Mouse (Mus musculus): Measurements from ENCODE around the gene Hoxb2. TPM values are rescaled to one million over a fixed set of nuclear protein-coding genes. Genes with fewer than 3 reads are reported as not detected.

Gene Hoxb2
- polyA plus RNA-seq, 1 experiment from 2014 or later, result 7.5 TPM

DNA sequence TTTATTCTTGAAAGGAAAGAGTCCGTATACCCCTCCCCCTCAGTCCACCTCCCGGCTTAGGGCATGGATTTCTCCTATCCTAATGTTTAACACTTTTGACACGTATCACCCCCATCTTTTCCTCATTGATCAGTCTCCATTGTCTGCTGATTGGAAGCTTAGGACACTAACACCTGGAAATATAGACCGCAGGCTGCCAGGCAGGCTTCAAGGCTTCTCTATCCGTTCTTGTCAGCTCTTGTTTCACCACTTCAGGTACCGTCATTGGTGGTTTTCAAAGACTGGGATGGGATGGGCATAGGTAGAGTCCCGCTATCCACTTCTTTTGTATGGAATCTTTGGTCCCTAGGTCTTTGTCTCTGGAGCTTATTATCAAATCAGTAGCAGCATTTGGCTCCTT lies 23.2 kb upstream of the Hoxb2 start:
- Histone ChIP-seq H3K27me3 (replicated peaks; ENCODE audit: control insufficient read depth, insufficient read depth, low read length) (peaks cover 100% of the 10 kb centered on the region), H3K36me3 (ENCODE audit: control insufficient read depth, insufficient read depth, low read length) (no peaks in the 10 kb centered on the region), H3K4me2 (ENCODE audit: low read depth, low read length) (no peak overlapping the region), H3K27ac (replicated peaks; ENCODE audit: low read depth, low read length) (no peak overlapping the region), H3K9ac (ENCODE audit: low read depth, low read length) (no peak overlapping the region), H3K4me1 (ENCODE audit: control insufficient read depth, insufficient read depth, low read length) (no peaks in the 10 kb centered on the region), H3K9me3 (ENCODE audit: control insufficient read depth, low read length) (no peaks in the 10 kb centered on the region), H3K4me3 (ENCODE audit: low read depth, low read length) (no peak overlapping the region)
- ATAC-seq (ENCODE audit: low read depth) (no peak), DNase-seq (ENCODE audit: low spot score) (no peak)
- 7% methylated on average over 7 of the region's 7 CpGs for WGBS

DNA sequence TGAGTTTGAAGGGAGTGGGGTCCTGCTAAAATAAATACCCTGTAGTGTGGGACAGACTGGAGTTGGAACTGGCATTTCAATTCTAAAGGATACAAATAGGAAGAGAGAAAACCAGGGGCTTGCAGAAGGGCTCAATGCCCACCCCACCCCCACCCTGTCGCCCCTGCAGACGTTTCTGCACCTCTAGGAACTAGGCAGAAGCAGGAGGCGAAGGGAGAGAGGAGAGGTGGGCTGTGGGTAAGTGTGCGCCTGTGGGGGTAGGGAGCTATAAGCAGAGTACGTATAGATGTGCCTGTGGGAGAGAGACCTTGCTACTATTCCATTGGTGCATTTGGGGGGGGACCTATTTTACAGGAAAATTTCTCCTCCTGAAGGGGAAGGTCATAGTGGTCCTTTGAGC lies 22.6 kb upstream of the Hoxb2 start:
- peaks cover 100% of the 10 kb centered on the region for H3K27me3 ChIP-seq (replicated peaks; ENCODE audit: control insufficient read depth, insufficient read depth, low read length)
- no peak for ATAC-seq (ENCODE audit: low read depth)
- WGBS, result 7% methylated on average over 5 of the region's 5 CpGs

DNA sequence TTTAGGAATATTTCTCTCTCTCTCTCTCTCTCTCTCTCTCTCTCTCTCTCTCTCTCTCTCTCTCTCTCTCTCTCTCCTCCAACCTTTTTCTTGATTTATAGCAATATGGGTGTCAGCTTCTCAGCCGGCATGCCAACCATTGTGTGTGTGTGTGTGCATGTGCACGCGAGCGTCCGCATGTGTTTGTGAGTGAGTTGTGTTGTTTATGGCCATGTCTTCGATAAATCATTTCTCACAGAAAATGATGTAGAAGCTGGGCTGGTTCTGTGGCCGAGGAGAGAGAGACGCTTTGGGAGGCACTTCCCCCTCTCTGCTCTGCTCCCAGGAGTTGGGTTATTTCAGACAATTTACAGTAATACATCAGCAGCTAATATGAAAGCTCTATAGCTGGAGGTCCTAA lies 21.7 kb upstream of the Hoxb2 start:
- ATAC-seq (ENCODE audit: low read depth) (no peak), DNase-seq (ENCODE audit: low spot score) (no peak)
- H3K4me3 ChIP-seq (ENCODE audit: low read depth, low read length), result no peak overlapping the region
- no peak overlapping the region for H3K4me2 ChIP-seq (ENCODE audit: low read depth, low read length)
- H3K9ac ChIP-seq (ENCODE audit: low read depth, low read length), result no peak overlapping the region
- WGBS, result 8% methylated on average over 8 of the region's 8 CpGs
- no peaks in the 10 kb centered on the region for H3K9me3 ChIP-seq (ENCODE audit: control insufficient read depth, low read length)
- H3K27ac ChIP-seq (replicated peaks; ENCODE audit: low read depth, low read length), result no peak overlapping the region; the same call in 1 of the 2 replicates
- H3K27me3 ChIP-seq (replicated peaks; ENCODE audit: control insufficient read depth, insufficient read depth, low read length), result peaks cover 100% of the 10 kb centered on the region
- no peaks in the 10 kb centered on the region for H3K4me1 ChIP-seq (ENCODE audit: control insufficient read depth, insufficient read depth, low read length)
- no peaks in the 10 kb centered on the region for H3K36me3 ChIP-seq (ENCODE audit: control insufficient read depth, insufficient read depth, low read length)

More for the DNA sequence above, 22.6 kb upstream of the Hoxb2 start:
- Histone ChIP-seq H3K4me3 (ENCODE audit: low read depth, low read length) (no peak overlapping the region), H3K36me3 (ENCODE audit: control insufficient read depth, insufficient read depth, low read length) (no peaks in the 10 kb centered on the region), H3K9me3 (ENCODE audit: control insufficient read depth, low read length) (no peaks in the 10 kb centered on the region), H3K27ac (replicated peaks; ENCODE audit: low read depth, low read length) (no peak overlapping the region), H3K9ac (ENCODE audit: low read depth, low read length) (no peak overlapping the region), H3K4me1 (ENCODE audit: control insufficient read depth, insufficient read depth, low read length) (no peaks in the 10 kb centered on the region), H3K4me2 (ENCODE audit: low read depth, low read length) (no peak overlapping the region)
- DNase-seq (ENCODE audit: low spot score), result no peak

- peak overlapping the region; percentile 37; the same call in 1 of the 2 replicates for H3K4me2 ChIP-seq (ENCODE audit: low read depth, low read length)
- under 1% methylated on average over 8 of the region's 8 CpGs for WGBS
- H3K9me3 ChIP-seq (ENCODE audit: control insufficient read depth, low read length), result no peaks in the 10 kb centered on the region
- no peaks in the 10 kb centered on the region for H3K4me1 ChIP-seq (ENCODE audit: control insufficient read depth, insufficient read depth, low read length)
- H3K27ac ChIP-seq (replicated peaks; ENCODE audit: low read depth, low read length), result no peak overlapping the region
- peaks cover 100% of the 10 kb centered on the region for H3K27me3 ChIP-seq (replicated peaks; ENCODE audit: control insufficient read depth, insufficient read depth, low read length)
- no peak for ATAC-seq (ENCODE audit: low read depth)
- no peak overlapping the region for H3K9ac ChIP-seq (ENCODE audit: low read depth, low read length)
- DNase-seq (ENCODE audit: low spot score), result no peak
- H3K36me3 ChIP-seq (ENCODE audit: control insufficient read depth, insufficient read depth, low read length), result no peaks in the 10 kb centered on the region
- H3K4me3 ChIP-seq (ENCODE audit: low read depth, low read length), result 0 out of 2 replicates have a peak overlapping the region, but pooled peaks have one; percentile 3
Observed at GRCm38 (mm10) chr11:96332105-96332504, 18.2 kb upstream of the Hoxb2 start.

DNA sequence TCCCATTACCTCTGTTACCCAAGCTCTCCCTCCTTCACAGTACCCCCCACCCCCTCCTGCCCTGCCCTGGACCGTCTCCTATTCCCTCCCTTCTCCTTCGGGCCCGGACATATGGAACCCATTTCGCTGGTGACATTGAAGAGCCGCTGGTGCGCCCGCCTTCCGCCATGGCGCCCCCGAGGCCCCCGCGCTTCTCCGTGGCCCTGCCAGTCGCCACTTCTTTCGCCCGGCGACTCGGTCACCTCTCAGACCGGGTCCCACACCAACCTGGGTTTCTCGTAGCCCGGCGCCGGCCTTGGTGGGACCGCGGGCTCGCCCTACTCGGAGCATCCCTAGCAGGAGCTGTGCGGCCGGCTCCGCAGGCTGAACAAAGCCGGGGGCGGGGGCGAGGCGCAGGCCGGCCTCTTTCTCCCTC lies 17.7 kb upstream of the Hoxb2 start:
- ATAC-seq (ENCODE audit: low read depth), result no peak
- H3K27ac ChIP-seq (replicated peaks; ENCODE audit: low read depth, low read length), result no peak overlapping the region; the same call in 1 of the 2 replicates
- no peaks in the 10 kb centered on the region for H3K36me3 ChIP-seq (ENCODE audit: control insufficient read depth, insufficient read depth, low read length)
- H3K27me3 ChIP-seq (replicated peaks; ENCODE audit: control insufficient read depth, insufficient read depth, low read length), result peaks cover 100% of the 10 kb centered on the region
- no peak for DNase-seq (ENCODE audit: low spot score)
- peak overlapping the region; percentile 37; the same call in 1 of the 2 replicates for H3K4me2 ChIP-seq (ENCODE audit: low read depth, low read length)
- no peaks in the 10 kb centered on the region for H3K9me3 ChIP-seq (ENCODE audit: control insufficient read depth, low read length)
- WGBS, result under 1% methylated on average over 24 of the region's 35 CpGs
- no peaks in the 10 kb centered on the region for H3K4me1 ChIP-seq (ENCODE audit: control insufficient read depth, insufficient read depth, low read length)
- H3K4me3 ChIP-seq (ENCODE audit: low read depth, low read length), result peak overlapping the region; percentile 23
- H3K9ac ChIP-seq (ENCODE audit: low read depth, low read length), result peak overlapping the region; percentile 42; the same call in 1 of the 2 replicates

DNA sequence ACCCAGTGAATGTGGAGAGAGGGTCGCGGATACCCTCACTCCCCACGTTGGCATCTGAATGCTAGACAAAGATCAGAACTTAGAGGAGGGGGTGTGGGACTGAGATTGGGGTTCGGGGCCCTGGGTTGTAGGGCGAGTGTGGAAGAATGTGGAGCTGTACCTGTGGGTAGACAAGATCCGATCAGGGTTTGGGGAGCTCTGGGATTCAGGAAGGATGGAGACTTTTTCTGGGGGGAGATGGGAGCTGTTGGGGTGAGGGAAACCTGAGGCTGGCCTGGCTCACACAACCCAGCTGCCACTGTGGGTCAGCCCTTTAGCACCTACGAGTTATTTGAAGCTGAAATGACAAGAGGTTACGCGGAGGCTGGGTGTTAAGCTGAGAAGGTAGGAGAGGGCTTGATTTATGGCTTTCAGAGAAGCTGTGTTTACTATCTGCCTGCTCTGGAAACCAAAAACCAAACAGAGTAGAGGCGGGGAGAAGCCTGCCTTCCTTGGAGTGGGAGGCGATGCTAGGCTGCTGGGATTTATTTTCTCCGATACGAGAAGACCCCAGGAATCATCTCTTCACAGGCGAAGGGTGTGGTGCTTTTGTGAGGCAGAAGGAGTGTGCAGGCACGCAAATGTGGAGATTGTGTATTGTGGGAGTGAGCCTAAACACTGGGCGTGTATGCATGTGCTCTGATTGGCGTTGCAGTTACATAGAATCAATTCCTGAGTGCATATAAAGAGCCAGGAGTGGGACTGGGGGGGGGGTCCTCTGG lies 16.9 kb upstream of the Hoxb2 start:
- peak overlapping the region; percentile 23 for H3K4me3 ChIP-seq (ENCODE audit: low read depth, low read length)
- no peak overlapping the region; the same call in 1 of the 2 replicates for H3K27ac ChIP-seq (replicated peaks; ENCODE audit: low read depth, low read length)
- no peaks in the 10 kb centered on the region for H3K4me1 ChIP-seq (ENCODE audit: control insufficient read depth, insufficient read depth, low read length)
- H3K9ac ChIP-seq (ENCODE audit: low read depth, low read length), result peak overlapping the region; percentile 42; the same call in 1 of the 2 replicates
- DNase-seq (ENCODE audit: low spot score) (no peak), ATAC-seq (ENCODE audit: low read depth) (no peak)
- no peaks in the 10 kb centered on the region for H3K9me3 ChIP-seq (ENCODE audit: control insufficient read depth, low read length)
- H3K4me2 ChIP-seq (ENCODE audit: low read depth, low read length), result peak overlapping the region; percentile 37; the same call in 1 of the 2 replicates
- peaks cover 100% of the 10 kb centered on the region for H3K27me3 ChIP-seq (replicated peaks; ENCODE audit: control insufficient read depth, insufficient read depth, low read length)
- 3% methylated on average over 17 of the region's 17 CpGs for WGBS
- H3K36me3 ChIP-seq (ENCODE audit: control insufficient read depth, insufficient read depth, low read length), result no peaks in the 10 kb centered on the region

GRCm38 (mm10) chr11:96334002-96334364 lies 16.3 kb upstream of the Hoxb2 start:
- Histone ChIP-seq H3K27ac (replicated peaks; ENCODE audit: low read depth, low read length) (no peak overlapping the region; the same call in 1 of the 2 replicates), H3K27me3 (replicated peaks; ENCODE audit: control insufficient read depth, insufficient read depth, low read length) (peaks cover 100% of the 10 kb centered on the region)
- 0% methylated on average over 2 of the region's 2 CpGs for WGBS

GRCm38 (mm10) chr11:96334998-96335397 lies 15.3 kb upstream of the Hoxb2 start:
- Histone ChIP-seq H3K4me2 (ENCODE audit: low read depth, low read length) (peak overlapping the region; percentile 10; the same call in 1 of the 2 replicates), H3K4me1 (ENCODE audit: control insufficient read depth, insufficient read depth, low read length) (no peaks in the 10 kb centered on the region), H3K27me3 (replicated peaks; ENCODE audit: control insufficient read depth, insufficient read depth, low read length) (peaks cover 100% of the 10 kb centered on the region), H3K9me3 (ENCODE audit: control insufficient read depth, low read length) (no peaks in the 10 kb centered on the region), H3K27ac (replicated peaks; ENCODE audit: low read depth, low read length) (no peak overlapping the region), H3K36me3 (ENCODE audit: control insufficient read depth, insufficient read depth, low read length) (no peaks in the 10 kb centered on the region), H3K4me3 (ENCODE audit: low read depth, low read length) (no peak overlapping the region), H3K9ac (ENCODE audit: low read depth, low read length) (no peak overlapping the region)
- DNase-seq (ENCODE audit: low spot score), result no peak
- no peak for ATAC-seq (ENCODE audit: low read depth)
- 25% methylated on average over 3 of the region's 3 CpGs for WGBS

More at GRCm38 (mm10) chr11:96334002-96334364, 16.3 kb upstream of the Hoxb2 start:
- Histone ChIP-seq H3K36me3 (ENCODE audit: control insufficient read depth, insufficient read depth, low read length) (no peaks in the 10 kb centered on the region), H3K4me1 (ENCODE audit: control insufficient read depth, insufficient read depth, low read length) (no peaks in the 10 kb centered on the region), H3K9me3 (ENCODE audit: control insufficient read depth, low read length) (no peaks in the 10 kb centered on the region), H3K9ac (ENCODE audit: low read depth, low read length) (no peak overlapping the region), H3K4me2 (ENCODE audit: low read depth, low read length) (peak overlapping the region; percentile 21; the same call in 1 of the 2 replicates), H3K4me3 (ENCODE audit: low read depth, low read length) (peak overlapping the region; percentile 23; the same call in 1 of the 2 replicates)
- no peak for DNase-seq (ENCODE audit: low spot score)
- ATAC-seq (ENCODE audit: low read depth), result no peak

Data from embryonic facial prominence, embryonic 14.5 days (tissue).